Mouse (Mus musculus): Measurements from ENCODE around the gene Rpp14. TPM values are rescaled to one million over a fixed set of nuclear protein-coding genes. Genes with fewer than 3 reads are reported as not detected.

Rpp14 gene
- total and polyA plus RNA-seq, 2 experiments: 5.4 to 18.8 TPM

GRCm38 (mm10) chr14:8036406-8036805 lies 43.8 kb upstream of the Rpp14 start:
- Histone ChIP-seq H3K4me3 (ENCODE audit: insufficient read depth, low read depth, low read length) (no peak overlapping the region), H3K27me3 (ENCODE audit: control insufficient read depth, insufficient read depth, low read length) (no peaks in the 10 kb centered on the region), H3K79me2 (ENCODE audit: control insufficient read depth, insufficient read depth, low read length) (no peaks in the 10 kb centered on the region), H3K27ac (replicated peaks; ENCODE audit: insufficient read depth, low read depth, low read length) (peak overlapping the region; percentile 79), H3K9ac (ENCODE audit: low read depth, low read length) (peak overlapping the region; percentile 34; the same call in 1 of the 2 replicates), H3K4me1 (ENCODE audit: control insufficient read depth, insufficient read depth, low read length) (peaks cover 50% of the 10 kb centered on the region), H3K36me3 (ENCODE audit: control insufficient read depth, insufficient read depth, low read length) (peaks cover 2% of the 10 kb centered on the region; the same call in 1 of the 2 replicates)
- no peak for DNase-seq (ENCODE audit: extremely low read depth, low read depth, low spot score)
- TF ChIP-seq CTCF (IDR thresholded peaks at IDR 0.05; ENCODE audit: low read depth, low read length) (no peak), POLR2A (IDR thresholded peaks at IDR 0.05; ENCODE audit: extremely low read depth, insufficient read depth, low read length) (no peak)
- 93% methylated on average over 5 of the region's 5 CpGs for WGBS

- TF ChIP-seq POLR2A (IDR thresholded peaks at IDR 0.05; ENCODE audit: extremely low read depth, insufficient read depth, low read length): no peak
- TF ChIP-seq CTCF (IDR thresholded peaks at IDR 0.05; ENCODE audit: low read depth, low read length): no peak
- DNase-seq (ENCODE audit: extremely low read depth, low read depth, low spot score): no peak
- Histone ChIP-seq H3K36me3 (ENCODE audit: control insufficient read depth, insufficient read depth, low read length) (peaks cover 8% of the 10 kb centered on the region; the same call in 1 of the 2 replicates), H3K4me1 (ENCODE audit: control insufficient read depth, insufficient read depth, low read length) (peaks cover 40% of the 10 kb centered on the region), H3K79me2 (ENCODE audit: control insufficient read depth, insufficient read depth, low read length) (no peaks in the 10 kb centered on the region), H3K4me3 (ENCODE audit: insufficient read depth, low read depth, low read length) (no peak overlapping the region), H3K27me3 (ENCODE audit: control insufficient read depth, insufficient read depth, low read length) (no peaks in the 10 kb centered on the region), H3K9ac (ENCODE audit: low read depth, low read length) (0 out of 2 replicates have a peak overlapping the region, but pooled peaks have one; percentile 7), H3K27ac (replicated peaks; ENCODE audit: insufficient read depth, low read depth, low read length) (peak overlapping the region; percentile 91)
- 74% methylated on average over 5 of the region's 5 CpGs for WGBS
Measured at GRCm38 (mm10) chr14:8038150-8038549, 42.0 kb upstream of the Rpp14 start.

- H3K9ac ChIP-seq (ENCODE audit: low read depth, low read length): peak overlapping the region; percentile 17; the same call in 1 of the 2 replicates
- peak overlapping the region; percentile 91 for H3K27ac ChIP-seq (replicated peaks; ENCODE audit: insufficient read depth, low read depth, low read length)
- H3K79me2 ChIP-seq (ENCODE audit: control insufficient read depth, insufficient read depth, low read length): no peaks in the 10 kb centered on the region
- WGBS: 24% methylated on average over 7 of the region's 7 CpGs
- DNase-seq (ENCODE audit: extremely low read depth, low read depth, low spot score): peak; percentile 97
- H3K4me3 ChIP-seq (ENCODE audit: insufficient read depth, low read depth, low read length): no peak overlapping the region
- H3K27me3 ChIP-seq (ENCODE audit: control insufficient read depth, insufficient read depth, low read length): no peaks in the 10 kb centered on the region
- no peak for TF ChIP-seq CTCF (IDR thresholded peaks at IDR 0.05; ENCODE audit: low read depth, low read length)
- no peak for TF ChIP-seq POLR2A (IDR thresholded peaks at IDR 0.05; ENCODE audit: extremely low read depth, insufficient read depth, low read length)
- peaks cover 8% of the 10 kb centered on the region; the same call in 1 of the 2 replicates for H3K36me3 ChIP-seq (ENCODE audit: control insufficient read depth, insufficient read depth, low read length)
- peaks cover 38% of the 10 kb centered on the region for H3K4me1 ChIP-seq (ENCODE audit: control insufficient read depth, insufficient read depth, low read length)
Measured at GRCm38 (mm10) chr14:8038791-8039448, 41.2 kb upstream of the Rpp14 start.

- TF ChIP-seq POLR2A (IDR thresholded peaks at IDR 0.05; ENCODE audit: extremely low read depth, insufficient read depth, low read length) (no peak), CTCF (IDR thresholded peaks at IDR 0.05; ENCODE audit: low read depth, low read length) (no peak)
- H3K27me3 ChIP-seq (ENCODE audit: control insufficient read depth, insufficient read depth, low read length): no peaks in the 10 kb centered on the region
- H3K27ac ChIP-seq (replicated peaks; ENCODE audit: insufficient read depth, low read depth, low read length): 0 out of 2 replicates have a peak overlapping the region, but pooled peaks have one; percentile 5
- peaks cover 11% of the 10 kb centered on the region; the same call in 1 of the 2 replicates for H3K36me3 ChIP-seq (ENCODE audit: control insufficient read depth, insufficient read depth, low read length)
- no peaks in the 10 kb centered on the region for H3K79me2 ChIP-seq (ENCODE audit: control insufficient read depth, insufficient read depth, low read length)
- DNase-seq (ENCODE audit: extremely low read depth, low read depth, low spot score): no peak
- H3K4me1 ChIP-seq (ENCODE audit: control insufficient read depth, insufficient read depth, low read length): peaks cover 31% of the 10 kb centered on the region
- H3K4me3 ChIP-seq (ENCODE audit: insufficient read depth, low read depth, low read length): no peak overlapping the region
- 80% methylated on average over 3 of the region's 3 CpGs for WGBS
- H3K9ac ChIP-seq (ENCODE audit: low read depth, low read length): no peak overlapping the region
Measured at GRCm38 (mm10) chr14:8040179-8040578, 40.0 kb upstream of the Rpp14 start.

- peaks cover 27% of the 10 kb centered on the region for H3K4me1 ChIP-seq (ENCODE audit: control insufficient read depth, insufficient read depth, low read length)
- TF ChIP-seq POLR2A (IDR thresholded peaks at IDR 0.05; ENCODE audit: extremely low read depth, insufficient read depth, low read length) (no peak), CTCF (IDR thresholded peaks at IDR 0.05; ENCODE audit: low read depth, low read length) (no peak)
- no peak overlapping the region for H3K9ac ChIP-seq (ENCODE audit: low read depth, low read length)
- DNase-seq (ENCODE audit: extremely low read depth, low read depth, low spot score): no peak
- H3K79me2 ChIP-seq (ENCODE audit: control insufficient read depth, insufficient read depth, low read length): no peaks in the 10 kb centered on the region
- H3K36me3 ChIP-seq (ENCODE audit: control insufficient read depth, insufficient read depth, low read length): peaks cover 13% of the 10 kb centered on the region; the same call in 1 of the 2 replicates
- H3K27ac ChIP-seq (replicated peaks; ENCODE audit: insufficient read depth, low read depth, low read length): no peak overlapping the region
- H3K4me3 ChIP-seq (ENCODE audit: insufficient read depth, low read depth, low read length): no peak overlapping the region
- 90% methylated on average over 12 of the region's 12 CpGs for WGBS
- H3K27me3 ChIP-seq (ENCODE audit: control insufficient read depth, insufficient read depth, low read length): no peaks in the 10 kb centered on the region
Measured at GRCm38 (mm10) chr14:8040911-8041678, 39.1 kb upstream of the Rpp14 start.

Measured in liver, adult 2 months (tissue).